Mouse (Mus musculus) bone marrow, adult 2 months (tissue): Measurements from ENCODE around the gene Eps8l2.

ENCODE experiments used
- CTCF ChIP-seq: fragments of 200-500 bp; IDR thresholded peaks from 2 replicates; pipeline ENCODE4 v1.5.1; 2011; ENCODE audit warnings: low read length, control low read depth; ENCODE audit not compliant: control insufficient read depth, insufficient read depth
- POLR2A ChIP-seq: fragments of 200-500 bp; IDR thresholded peaks from 2 replicates; pipeline ENCODE4 v1.6.1; 2011; ENCODE audit warnings: low read depth, mild to moderate bottlenecking, control low read depth, low read length, borderline replicate concordance; ENCODE audit not compliant: control insufficient read depth

- TF ChIP-seq CTCF = no peak
- TF ChIP-seq POLR2A = no peak
Observed at GRCm38 (mm10) chr7:141355051-141355450, 16.4 kb downstream of the Eps8l2 start.
